Mouse (Mus musculus) liver, embryonic 16.5 days (tissue): ENCODE data around the gene Gfod1. TPM values are rescaled to one million over a fixed set of nuclear protein-coding genes. Genes with fewer than 3 reads are reported as not detected.

Source experiments
- ATAC-seq: fragments of 200-750 bp; cut with Nextera tagmentation; 2 replicates; pipeline ENCODE4 v1.8.0; 2017; ENCODE audit warnings: low read depth, mild to moderate bottlenecking, moderate number of reproducible peaks, moderate library complexity
- H3K27ac ChIP-seq: fragments of 300-500 bp; sonication (generic); 2 replicates; pipeline ENCODE4 v1.5.1; 2014; ENCODE audit warnings: mild to moderate bottlenecking, low read length
- H3K27me3 ChIP-seq: fragments of 300-500 bp; sonication (generic); 2 replicates; pipeline ENCODE4 v1.6.1; 2014; ENCODE audit warnings: low read depth, low read length, mixed read lengths; ENCODE audit not compliant: control insufficient read depth, insufficient read depth
- H3K36me3 ChIP-seq: fragments of 300-500 bp; sonication (generic); 2 replicates; pipeline ENCODE4 v1.6.1; 2014; ENCODE audit warnings: mild to moderate bottlenecking; ENCODE audit not compliant: control insufficient read depth, insufficient read depth
- H3K4me1 ChIP-seq: fragments of 300-500 bp; sonication (generic); 2 replicates; pipeline ENCODE4 v1.6.1; 2014; ENCODE audit warnings: low read depth, low read length, mixed read lengths; ENCODE audit not compliant: control insufficient read depth
- H3K4me2 ChIP-seq: fragments of 300-500 bp; sonication (generic); 2 replicates; pipeline ENCODE4 v1.6.1; 2014; ENCODE audit warnings: low read depth, low read length, mixed read lengths
- H3K4me3 ChIP-seq: fragments of 300-500 bp; sonication (generic); 2 replicates; pipeline ENCODE4 v1.5.1; 2014; ENCODE audit warnings: low read depth, mild to moderate bottlenecking, low read length
- H3K9ac ChIP-seq: fragments of 300-500 bp; sonication (generic); 2 replicates; pipeline ENCODE4 v1.6.1; 2014; ENCODE audit warnings: low read depth, low read length
- H3K9me3 ChIP-seq: fragments of 300-500 bp; sonication (generic); replicated peaks from 2 replicates; pipeline ENCODE4 v1.6.1; 2016; ENCODE audit warnings: low read length; ENCODE audit not compliant: control insufficient read depth
- WGBS: fragments of 180-500 bp; shearing (Covaris S2); extraction: QIAGEN DNeasy Blood & Tissue Kit; methylation state at CpG from one replicate; pipeline ENCODE4 v1.1.7; 2014; ENCODE audit not compliant: insufficient replicate concordance; 5-methylcytosine and 5-hydroxymethylcytosine counted together
- polyA plus RNA-seq: library from polyadenylated mRNA; unstranded; fragments of >200 nt; fragmentation: Nextera tagmentation; extraction: Ambion mirVana; gene quantifications from 2 replicates; pipeline ENCODE4 v1.2.1, GENCODE M21; 2015

The Gfod1 gene
- polyA plus RNA-seq, 1 experiment from 2014 or later, result 0.59 TPM

- WGBS, result 61% methylated on average over 8 of the region's 8 CpGs
- Histone ChIP-seq H3K36me3 (no peaks in the 10 kb centered on the region), H3K4me2 (no peak overlapping the region), H3K27ac (no peak overlapping the region), H3K4me3 (no peak overlapping the region), H3K9ac (no peak overlapping the region), H3K4me1 (no peaks in the 10 kb centered on the region), H3K9me3 (no peaks in the 10 kb centered on the region), H3K27me3 (no peaks in the 10 kb centered on the region)
- ATAC-seq, result no peak
Observed at GRCm38 (mm10) chr13:43146515-43147258, 157.3 kb downstream of the Gfod1 start.

Other genes with a start within 250 kb of the Gfod1 start
- 10.4 TPM in 2 replicates for gene Tbc1d7, start 132.7 kb downstream of the Gfod1 start, polyA plus RNA-seq
- gene Sirt5, start 61.3 kb upstream of the Gfod1 start, polyA plus RNA-seq, result 5.1 and 6.0 TPM in 2 replicates
- gene Nol7, start 94.2 kb upstream of the Gfod1 start, polyA plus RNA-seq, result 77.7 and 78.6 TPM in 2 replicates
- 2.2 and 2.3 TPM in 2 replicates for gene Ranbp9, start 177.1 kb upstream of the Gfod1 start, polyA plus RNA-seq